Mouse (Mus musculus): ENCODE results near the gene Gps2. TPM values are rescaled to one million over a fixed set of nuclear protein-coding genes. Genes with fewer than 3 reads are reported as not detected.

Gene Gps2
- total and polyA plus RNA-seq, 3 experiments = 78.0 to 113 TPM; not detected in 1

DNA sequence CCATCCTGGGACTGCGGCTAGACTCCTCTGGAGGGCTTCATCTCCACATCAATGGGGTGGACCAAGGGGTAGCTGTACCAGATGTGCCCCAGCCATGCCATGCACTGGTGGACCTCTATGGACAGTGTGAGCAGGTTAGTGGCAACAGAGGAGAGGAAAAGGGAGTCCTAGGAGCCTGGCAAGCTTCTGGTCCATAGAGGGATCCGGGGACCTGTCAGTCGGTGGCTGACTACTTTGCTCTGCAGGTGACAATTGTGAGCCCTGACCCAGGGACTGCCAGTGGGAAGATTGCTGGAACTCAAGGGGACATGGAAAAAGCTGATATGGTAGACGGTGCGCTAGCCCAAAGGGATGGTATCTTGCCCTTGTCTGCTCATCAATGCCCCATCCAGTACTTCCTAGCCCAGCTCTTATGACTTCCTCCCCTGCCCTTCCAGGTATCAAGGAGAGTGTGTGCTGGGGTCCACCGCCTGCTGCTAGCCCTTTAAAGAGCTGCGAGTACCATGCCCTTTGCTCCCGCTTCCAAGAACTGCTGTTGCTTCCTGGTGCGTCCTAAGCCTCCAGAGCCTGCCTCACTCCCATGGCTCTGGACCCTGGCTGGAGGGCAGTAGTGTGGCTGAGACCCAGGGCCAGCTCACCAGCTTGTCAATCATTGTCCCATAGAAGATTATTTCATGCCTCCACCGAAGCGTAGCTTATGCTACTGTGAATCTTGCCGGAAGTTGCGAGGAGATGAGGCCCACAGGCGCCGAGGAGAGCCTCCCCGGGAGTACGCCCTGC lies 2.7 kb upstream of the Gps2 start:
- Histone ChIP-seq H3K79me2 (ENCODE audit: control insufficient read depth, insufficient read depth, low read length, poor library complexity) (peaks cover 18% of the 10 kb centered on the region), H3K4me1 (ENCODE audit: control insufficient read depth in 1 of 2, insufficient read depth in 2 of 2, low read length in 2 of 2) (peaks cover 0 to 21% of the 10 kb centered on the region in 2 experiments; a peak in 3 of 4 replicates), H3K27me3 (ENCODE audit: control insufficient read depth in 1 of 2, insufficient read depth in 2 of 2, low read length in 2 of 2) (no peaks in the 10 kb centered on the region), H3K9ac (ENCODE audit: control insufficient read depth, low read depth, low read length, poor library complexity, severe bottlenecking) (no peak overlapping the region), H3K36me3 (ENCODE audit: control insufficient read depth in 1 of 2, insufficient read depth in 2 of 2, low read length in 2 of 2) (peaks cover 11 to 17% of the 10 kb centered on the region in 2 experiments; a peak in 3 of 4 replicates), H3K4me3 (ENCODE audit: control insufficient read depth in 1 of 2, insufficient read depth in 1 of 2, low read depth in 2 of 2, low read length in 2 of 2) (no peak overlapping the region), H3K9me3 (replicated peaks; ENCODE audit: insufficient read depth, low read length) (no peaks in the 10 kb centered on the region), H3K27ac (ENCODE audit: control insufficient read depth, low read depth, low read length) (no peak overlapping the region)
- no peak for DNase-seq (ENCODE audit: low read depth, low spot score)
- TF ChIP-seq MYC (IDR thresholded peaks at IDR 0.05; ENCODE audit: low read depth, low read length) (no peak), E2F4 (IDR thresholded peaks at IDR 0.05; ENCODE audit: borderline replicate concordance, low read depth, low read length) (no peak), ELF1 (IDR thresholded peaks at IDR 0.05; ENCODE audit: low read depth, low read length) (no peak), ZNF384 (IDR thresholded peaks at IDR 0.05; ENCODE audit: low read depth, low read length) (no peak), POLR2AphosphoS5 (IDR thresholded peaks at IDR 0.05; ENCODE audit: borderline replicate concordance, low read depth, low read length) (no peak), MXI1 (IDR thresholded peaks at IDR 0.05; ENCODE audit: low read depth, low read length) (no peak), HCFC1 (IDR thresholded peaks at IDR 0.05; ENCODE audit: low read depth, low read length) (no peak), JUND (IDR thresholded peaks at IDR 0.05; ENCODE audit: low read depth, low read length) (no peak), TCF12 (IDR thresholded peaks at IDR 0.05; ENCODE audit: low read depth, low read length) (no peak), ZC3H11A (IDR thresholded peaks at IDR 0.05; ENCODE audit: low read depth, low read length) (no peak)

DNA sequence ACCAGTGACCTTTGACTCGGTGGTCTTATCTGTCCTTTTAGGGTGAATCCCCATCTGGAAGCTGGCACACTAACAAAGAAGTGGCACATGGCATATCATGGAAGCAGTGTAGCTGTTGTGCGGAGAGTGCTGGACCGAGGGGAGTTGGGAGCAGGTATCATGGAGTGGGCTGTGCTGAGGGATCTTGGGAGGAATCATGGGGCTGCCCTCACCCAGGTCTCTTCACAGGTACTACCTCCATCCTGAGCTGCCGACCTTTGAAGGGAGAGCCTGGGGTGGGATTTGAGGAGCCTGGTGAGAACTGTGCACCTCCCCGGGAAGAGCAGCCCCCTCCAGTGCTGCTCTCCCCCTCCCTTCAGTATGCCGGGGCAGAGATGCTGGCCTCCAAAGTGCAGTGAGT lies 2.0 kb upstream of the Gps2 start:
- Histone ChIP-seq H3K9ac (ENCODE audit: control insufficient read depth, low read depth, low read length, poor library complexity, severe bottlenecking) (no peak overlapping the region), H3K4me3 (ENCODE audit: control insufficient read depth in 1 of 2, insufficient read depth in 1 of 2, low read depth in 2 of 2, low read length in 2 of 2) (no peak overlapping the region), H3K27me3 (ENCODE audit: control insufficient read depth in 1 of 2, insufficient read depth in 2 of 2, low read length in 2 of 2) (no peaks in the 10 kb centered on the region), H3K9me3 (replicated peaks; ENCODE audit: insufficient read depth, low read length) (no peaks in the 10 kb centered on the region), H3K4me1 (ENCODE audit: control insufficient read depth in 1 of 2, insufficient read depth in 2 of 2, low read length in 2 of 2) (peaks cover 0 to 26% of the 10 kb centered on the region in 2 experiments; a peak in 3 of 4 replicates), H3K27ac (ENCODE audit: control insufficient read depth, low read depth, low read length) (no peak overlapping the region), H3K36me3 (ENCODE audit: control insufficient read depth in 1 of 2, insufficient read depth in 2 of 2, low read length in 2 of 2) (peaks cover 7 to 23% of the 10 kb centered on the region in 2 experiments; a peak in 3 of 4 replicates), H3K79me2 (ENCODE audit: control insufficient read depth, insufficient read depth, low read length, poor library complexity) (peaks cover 19% of the 10 kb centered on the region)
- DNase-seq (ENCODE audit: low read depth, low spot score) = no peak
- no peak for TF ChIP-seq CHD2 (IDR thresholded peaks at IDR 0.05; ENCODE audit: low read length)
- no peak for TF ChIP-seq ZMIZ1 (IDR thresholded peaks at IDR 0.05; ENCODE audit: low read depth, low read length)
- TF ChIP-seq RAD21 (IDR thresholded peaks at IDR 0.05; ENCODE audit: low read depth, low read length) = no peak
- no peak for TF ChIP-seq ZKSCAN1 (IDR thresholded peaks at IDR 0.05; ENCODE audit: low read depth, low read length)
- TF ChIP-seq TBP (IDR thresholded peaks at IDR 0.05; ENCODE audit: low read depth, low read length) = no peak
- TF ChIP-seq HCFC1 (IDR thresholded peaks at IDR 0.05; ENCODE audit: low read depth, low read length) = no peak
- no peak for TF ChIP-seq ZNF384 (IDR thresholded peaks at IDR 0.05; ENCODE audit: low read depth, low read length)
- TF ChIP-seq USF2 (IDR thresholded peaks at IDR 0.05; ENCODE audit: borderline replicate concordance in 1 of 2, insufficient read depth in 1 of 2, low read depth in 1 of 2, low read length in 2 of 2) = no peak
- TF ChIP-seq BHLHE40 (IDR thresholded peaks at IDR 0.05; ENCODE audit: borderline replicate concordance, low read depth, low read length) = no peak
- no peak for TF ChIP-seq MEF2A (IDR thresholded peaks at IDR 0.05; ENCODE audit: extremely low read depth, insufficient replicate concordance, low read depth, low read length, poor library complexity, severe bottlenecking)
- no peak for TF ChIP-seq TAL1 (IDR thresholded peaks at IDR 0.05; ENCODE audit: low read length)
- TF ChIP-seq MAZ (IDR thresholded peaks at IDR 0.05; ENCODE audit: low read depth, low read length) = no peak

All from MEL (cell line).